Mouse (Mus musculus): ENCODE measurements at regions not wholly inside any gene's neighbourhood (a gene's known extent, or its start where the extent isn't known, plus 50 kb on each side); places are given as distances from the start of the nearest gene placed in this dataset.

DNA sequence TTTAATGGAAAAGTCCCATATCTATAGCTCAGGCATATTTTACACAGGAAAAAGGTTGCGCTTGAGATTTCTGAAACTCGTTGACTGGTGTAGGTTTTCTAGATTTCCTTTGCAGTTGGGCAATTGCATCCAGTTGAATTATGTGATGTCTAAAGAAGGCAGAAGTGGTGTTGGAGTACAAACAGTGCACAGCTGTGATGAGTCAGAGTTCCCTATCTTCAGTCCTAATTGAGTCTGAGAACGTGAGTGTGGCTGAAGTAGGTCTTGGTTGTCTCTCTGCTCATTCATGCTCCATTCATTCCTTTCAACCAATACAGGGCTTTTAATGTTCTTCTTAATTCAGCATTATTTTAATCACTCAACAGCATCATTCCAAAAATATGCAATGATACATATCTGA is 142.9 kb upstream of the Dpyd start:
- no peak for DNase-seq

DNA sequence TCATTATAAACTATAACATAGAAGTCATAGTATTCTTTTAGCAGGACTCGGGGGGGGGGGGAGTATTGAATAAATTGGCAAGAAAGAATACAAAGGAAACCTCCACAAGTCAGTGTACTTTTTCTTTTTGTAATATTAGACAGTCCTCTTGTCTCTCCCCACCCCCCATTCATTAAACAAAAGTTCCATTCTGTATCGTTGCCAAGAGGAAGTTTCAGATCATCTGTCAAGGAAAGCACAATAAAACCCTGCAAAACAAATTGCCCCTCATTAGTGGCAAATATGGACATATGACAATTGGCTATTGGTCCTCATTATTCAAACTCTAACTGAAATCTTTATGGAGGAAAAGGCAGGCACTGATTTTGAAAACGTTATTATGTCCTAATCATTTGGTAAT is 140.2 kb upstream of the Dpyd start:
- no peak for DNase-seq

DNA sequence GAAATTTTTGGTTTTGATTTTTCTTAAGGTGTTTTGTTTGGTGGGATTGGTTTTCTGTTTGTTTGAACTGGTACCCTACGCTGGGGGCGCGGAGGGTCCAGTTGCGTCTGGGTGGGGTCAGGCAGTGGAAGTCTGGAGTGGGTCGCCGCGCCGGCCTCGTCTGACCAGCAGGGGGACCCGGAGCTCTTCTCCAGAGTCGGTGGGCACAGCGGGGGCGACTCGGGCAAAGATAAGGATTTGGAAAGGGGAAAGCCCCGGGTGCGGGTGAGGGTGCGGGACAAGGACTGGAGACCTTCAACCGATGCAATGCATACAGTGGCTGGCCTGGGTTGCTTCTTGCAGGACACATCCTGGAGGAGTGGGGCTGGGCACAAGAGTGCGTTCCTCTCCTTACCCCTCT is 136.2 kb upstream of the Dpyd start:
- DNase-seq = no peak

DNA sequence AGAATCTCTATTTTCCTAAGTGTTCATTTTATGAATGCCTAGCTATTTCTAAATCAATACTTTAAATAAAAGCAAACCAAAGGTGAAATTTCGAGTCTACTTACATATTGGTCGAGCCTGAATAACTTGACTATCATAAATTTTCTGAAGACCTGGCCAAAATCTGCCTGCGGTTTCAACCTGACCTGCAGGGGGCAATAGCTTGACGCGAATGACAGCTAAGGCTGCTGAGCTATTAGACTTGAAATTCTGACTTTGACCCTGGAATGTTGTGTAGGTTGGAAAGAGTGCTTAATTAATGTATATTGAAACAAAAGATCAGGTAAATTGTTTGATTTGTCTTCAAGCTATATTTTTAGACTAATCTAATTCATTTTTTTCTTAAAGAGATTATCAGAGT is 133.4 kb upstream of the Dpyd start:
- peak; percentile 55 for DNase-seq

DNA sequence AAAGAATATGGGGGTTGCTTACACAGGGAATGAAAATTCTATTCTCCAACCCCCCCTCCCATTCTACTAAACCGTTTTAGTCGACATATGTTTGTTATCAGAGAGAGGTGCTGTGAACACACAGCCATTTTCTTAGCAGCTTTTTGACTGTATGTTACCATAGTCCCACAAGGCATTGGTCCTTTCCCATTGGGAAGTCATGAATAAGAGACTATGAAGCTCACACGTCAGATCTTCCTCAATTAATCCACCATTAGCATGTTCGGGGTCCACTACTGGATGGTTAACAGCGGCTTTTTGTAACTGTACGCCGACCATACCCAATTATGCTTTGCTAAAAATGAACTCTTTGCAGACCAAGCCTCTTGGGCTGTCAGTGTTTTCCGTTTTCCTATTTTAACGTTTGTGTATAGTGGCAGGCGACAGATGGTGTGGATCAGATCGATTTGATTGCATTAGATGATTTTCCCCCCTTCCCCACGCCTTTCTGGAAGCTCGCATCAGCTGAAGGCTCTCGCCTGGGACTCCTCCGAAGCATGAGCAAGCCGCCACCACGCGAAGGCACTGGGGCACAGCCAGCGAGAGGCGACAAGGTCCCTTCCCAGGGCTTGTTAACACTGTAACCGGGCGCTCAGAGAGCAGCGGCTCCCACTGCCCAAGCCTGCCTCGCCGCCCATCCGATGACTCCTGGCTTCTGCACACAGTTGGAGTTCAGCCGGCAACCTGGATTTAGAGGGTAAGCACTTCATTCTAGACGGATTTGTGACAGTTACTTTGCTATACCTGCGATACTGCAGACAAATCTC is 131.9 kb upstream of the Dpyd start:
- DNase-seq = no peak

DNA sequence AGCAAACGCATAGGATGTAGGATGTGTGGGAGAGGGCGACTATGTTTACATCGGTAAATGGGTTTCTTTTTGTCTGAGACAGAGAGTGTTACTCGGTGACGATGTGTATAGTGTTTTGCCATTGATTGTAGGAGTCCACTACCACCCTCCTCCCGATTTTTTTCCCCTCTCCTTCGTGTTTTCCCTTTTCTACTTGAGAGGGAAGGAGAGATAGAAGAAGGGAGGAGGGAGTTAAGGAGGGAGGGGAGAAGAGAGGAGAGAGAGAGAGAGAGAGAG is 131.4 kb upstream of the Dpyd start:
- DNase-seq = no peak

DNA sequence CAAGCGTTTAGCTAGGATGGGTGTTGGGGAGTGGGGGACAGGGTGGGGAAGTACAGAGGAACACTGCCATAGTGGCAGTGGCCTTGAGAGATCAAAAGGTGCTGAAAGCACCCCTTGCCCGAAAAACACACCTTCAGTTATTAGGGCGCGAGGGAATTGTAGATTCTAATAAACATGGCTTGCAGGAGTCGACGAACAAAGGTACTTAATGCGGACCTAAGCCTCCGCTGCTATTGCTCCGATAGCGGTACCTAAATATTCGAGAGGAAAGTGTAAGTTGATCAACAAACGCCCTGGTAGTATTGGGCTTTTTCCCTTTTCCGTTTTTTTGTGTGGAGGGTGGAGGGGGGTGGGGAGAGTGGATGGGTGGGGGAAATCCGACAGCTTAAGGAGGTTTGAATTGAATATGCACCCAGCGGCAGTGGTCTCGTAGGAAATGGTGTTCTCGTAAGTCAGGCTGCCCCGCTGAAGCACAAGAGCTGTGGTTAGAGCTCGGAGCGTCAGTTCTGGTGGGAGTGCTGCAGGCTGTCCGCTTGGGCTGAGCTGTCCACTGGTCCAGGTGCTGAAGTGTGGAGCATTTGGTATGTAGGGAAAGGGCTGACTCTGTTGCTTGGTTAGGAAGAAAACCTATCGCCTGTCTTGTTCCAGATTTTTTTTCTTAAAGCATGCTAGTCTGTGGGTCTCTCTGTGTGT is 130.8 kb upstream of the Dpyd start:
- DNase-seq = peak; percentile 63

DNA sequence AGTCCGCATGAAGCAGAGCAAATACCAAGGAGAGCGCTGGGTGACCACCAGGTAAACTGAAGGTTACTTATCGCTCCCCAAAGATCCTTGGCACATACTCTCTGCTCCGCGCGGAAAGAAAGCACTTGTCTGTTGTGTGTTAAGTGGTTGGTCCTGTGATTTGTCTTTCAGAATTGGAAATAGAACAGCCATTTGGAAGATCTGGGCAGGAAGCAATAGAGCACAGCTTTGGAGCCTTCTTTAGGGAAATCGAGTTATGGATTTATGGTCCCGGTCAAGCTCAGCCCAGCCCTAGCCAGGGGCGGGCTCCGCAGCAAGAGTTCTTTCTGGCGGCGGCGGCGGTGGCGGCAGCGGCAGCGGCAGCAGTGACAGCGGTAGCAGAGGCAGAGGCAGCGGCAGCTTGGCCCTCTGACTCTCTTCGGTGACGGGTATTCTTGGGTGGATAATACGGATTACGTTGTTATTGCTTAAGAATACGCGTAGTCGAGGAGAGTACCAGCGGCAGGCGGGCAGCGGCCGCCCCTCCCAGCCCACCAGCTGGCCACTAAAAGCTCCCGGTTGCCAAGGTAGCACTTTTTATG is 128.4 kb upstream of the Dpyd start:
- DNase-seq = peak; percentile 6

DNA sequence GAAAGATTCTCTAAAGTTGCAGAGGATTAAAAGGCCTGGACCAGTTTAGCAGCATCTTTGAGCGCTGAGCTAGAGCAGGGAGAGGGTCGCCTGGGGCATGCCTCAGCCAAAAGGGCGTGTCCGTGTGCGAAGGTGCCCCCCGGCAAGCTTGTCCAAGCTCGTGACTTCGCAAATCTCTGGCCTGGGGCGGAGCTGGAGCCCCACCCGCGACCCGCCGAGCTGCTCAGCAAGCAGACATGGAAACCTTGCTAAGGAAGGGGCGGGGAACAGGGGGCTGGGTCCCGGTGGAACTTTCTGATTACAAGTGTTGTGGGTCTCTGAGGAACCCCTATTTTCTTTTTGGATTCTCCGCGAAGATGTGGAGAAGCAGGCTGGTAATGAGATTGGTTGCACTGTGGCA is 127.6 kb upstream of the Dpyd start:
- no peak for DNase-seq

DNA sequence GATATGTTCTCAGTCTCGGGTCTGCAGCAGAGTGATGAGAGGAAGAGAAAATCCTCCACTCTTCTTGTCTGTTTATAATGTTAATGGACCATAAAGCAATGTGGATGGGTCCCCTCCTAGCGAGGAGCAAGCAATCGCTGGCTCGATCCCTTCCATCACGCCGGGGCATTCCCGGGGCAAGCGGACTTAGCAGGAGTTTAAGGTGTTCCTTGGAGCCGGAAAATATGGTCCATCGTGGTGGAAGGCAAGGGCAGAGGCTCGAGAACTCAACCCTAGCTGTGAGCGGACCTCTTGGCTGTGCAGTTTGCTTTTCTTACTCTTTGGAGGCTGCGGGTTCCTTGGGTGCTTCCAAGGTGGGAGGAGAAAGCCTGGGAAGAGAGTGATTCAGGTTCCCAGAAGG is 127.1 kb upstream of the Dpyd start:
- no peak for DNase-seq

DNA sequence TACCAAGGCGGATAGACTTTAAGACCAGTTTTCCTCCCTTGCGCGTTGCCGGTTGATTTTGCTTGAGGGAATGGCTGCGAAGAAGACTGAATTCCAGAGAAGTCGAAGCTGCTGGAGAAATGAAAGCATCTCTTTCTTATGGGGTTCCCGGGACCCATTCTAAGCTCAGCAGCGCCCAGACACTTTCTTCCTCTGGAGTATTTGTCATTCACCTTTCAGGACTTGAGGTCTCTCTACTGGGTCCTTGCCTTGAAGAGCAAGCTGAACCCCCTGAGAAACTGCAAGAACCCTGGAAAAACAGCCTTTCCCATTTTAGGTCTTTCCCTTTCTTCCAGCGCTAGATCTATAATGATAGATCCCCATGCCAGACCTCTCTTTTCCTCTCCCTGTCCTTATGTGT is 126.7 kb upstream of the Dpyd start:
- DNase-seq = no peak

DNA sequence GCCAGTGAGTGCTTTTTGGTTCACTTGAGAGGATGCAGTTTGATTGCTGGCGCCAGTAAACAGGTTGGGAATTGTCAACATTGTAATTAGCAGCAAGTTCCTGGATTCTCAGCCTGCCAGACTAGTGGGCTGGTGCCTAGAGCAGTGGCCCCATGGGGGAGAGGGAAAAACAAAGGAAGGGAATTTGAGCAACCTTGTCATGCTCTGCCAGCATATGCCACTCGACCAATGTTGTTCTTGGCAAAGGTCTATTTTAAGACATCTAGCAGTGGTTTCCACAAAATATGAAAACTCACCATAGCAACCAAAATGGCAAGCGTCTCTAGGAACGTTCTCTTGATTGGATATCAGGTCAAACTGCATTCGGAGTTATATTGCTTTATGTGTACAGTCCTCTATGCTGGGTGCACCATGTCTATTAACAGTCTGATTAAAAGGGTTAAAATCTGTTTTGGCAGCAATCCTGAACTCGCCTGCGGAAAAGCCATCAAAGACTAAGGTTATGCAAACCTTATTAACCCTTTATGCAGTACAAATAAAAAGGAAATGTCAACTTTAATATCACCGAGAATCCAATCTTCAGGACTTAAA is 118.1 kb upstream of the Dpyd start:
- DNase-seq = no peak

DNA sequence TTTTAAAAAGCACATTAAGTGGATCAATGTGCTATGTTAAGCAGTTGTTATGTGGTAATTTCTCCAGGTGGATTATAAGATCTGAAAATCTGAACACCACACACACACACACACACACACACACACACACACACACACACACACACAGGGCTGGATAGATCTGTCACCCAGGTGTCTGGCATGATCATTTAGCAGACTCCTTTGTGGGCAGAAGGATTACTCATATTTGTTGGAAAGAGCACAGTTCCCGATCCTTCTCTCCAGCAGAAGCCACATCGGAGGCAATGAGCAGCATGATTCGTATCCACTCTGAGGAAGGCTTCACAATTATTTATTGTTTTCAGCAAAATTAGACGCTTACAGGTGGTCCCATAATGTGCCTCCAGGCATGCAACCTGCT is 116.6 kb upstream of the Dpyd start:
- DNase-seq = no peak

DNA sequence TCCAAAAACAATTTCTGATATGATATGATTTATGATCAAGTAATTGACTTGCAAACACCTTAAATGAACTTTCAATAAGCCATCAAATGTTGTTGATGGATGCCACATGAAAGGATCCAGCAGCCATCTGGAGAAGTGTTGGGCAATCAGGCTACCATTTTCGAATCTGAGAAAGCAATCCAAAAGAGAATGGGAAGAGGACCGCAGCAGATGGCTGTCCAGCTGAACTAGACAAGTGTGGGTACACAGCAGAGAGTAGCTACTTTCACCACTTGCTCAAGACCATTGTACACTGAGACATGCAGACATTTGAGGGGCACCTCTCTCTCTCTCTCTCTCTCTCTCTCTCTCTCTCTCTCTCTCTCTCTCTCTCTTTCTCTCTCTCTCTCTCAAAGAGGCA is 102.3 kb upstream of the Dpyd start:
- DNase-seq = no peak

DNA sequence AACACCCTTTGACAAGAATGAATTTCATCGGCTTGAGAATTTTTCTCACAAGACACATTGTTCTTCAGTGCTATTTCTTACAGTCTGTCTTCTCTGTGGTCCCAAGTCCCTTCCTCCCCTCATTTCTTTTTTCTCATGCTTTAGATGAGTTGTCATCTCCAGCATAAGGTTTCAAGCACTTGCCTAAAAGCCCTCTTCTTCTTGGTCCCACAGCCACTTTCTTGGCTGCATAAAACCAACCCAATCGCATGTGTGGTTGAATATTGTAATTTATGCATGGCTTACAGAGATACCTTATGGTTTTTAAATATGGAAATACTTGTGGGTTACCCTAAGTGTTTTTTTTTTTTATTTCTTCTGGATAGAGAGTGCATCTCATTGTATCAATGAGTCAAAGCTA is 96.3 kb upstream of the Dpyd start:
- no peak for DNase-seq

DNA sequence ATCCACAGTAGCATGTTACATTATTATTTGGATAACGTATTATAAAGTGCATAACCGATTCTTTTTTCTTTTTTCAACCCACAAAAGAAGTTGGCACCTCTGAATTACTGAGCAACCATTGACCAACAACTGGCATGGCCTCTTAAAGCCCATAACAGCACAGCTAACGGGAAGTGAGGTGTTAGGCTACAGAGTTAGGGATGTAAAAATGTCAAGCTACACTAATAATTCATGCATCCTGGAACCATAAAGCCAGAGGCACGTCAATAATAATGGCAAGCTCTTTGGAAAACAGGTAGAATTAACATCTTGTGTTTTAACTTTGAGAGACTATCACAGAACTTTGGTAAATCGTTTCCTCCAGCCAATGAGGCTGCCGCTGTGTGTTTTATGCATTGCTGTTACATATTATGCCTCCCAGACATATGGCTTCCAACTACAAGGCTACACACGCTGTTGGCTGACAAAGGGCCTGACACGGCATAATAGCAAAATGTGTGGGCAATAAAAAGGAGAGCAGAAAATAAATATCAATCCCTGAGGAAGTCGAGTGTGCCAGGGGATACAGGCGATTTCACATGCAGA is 89.6 kb upstream of the Dpyd start:
- no peak for DNase-seq

DNA sequence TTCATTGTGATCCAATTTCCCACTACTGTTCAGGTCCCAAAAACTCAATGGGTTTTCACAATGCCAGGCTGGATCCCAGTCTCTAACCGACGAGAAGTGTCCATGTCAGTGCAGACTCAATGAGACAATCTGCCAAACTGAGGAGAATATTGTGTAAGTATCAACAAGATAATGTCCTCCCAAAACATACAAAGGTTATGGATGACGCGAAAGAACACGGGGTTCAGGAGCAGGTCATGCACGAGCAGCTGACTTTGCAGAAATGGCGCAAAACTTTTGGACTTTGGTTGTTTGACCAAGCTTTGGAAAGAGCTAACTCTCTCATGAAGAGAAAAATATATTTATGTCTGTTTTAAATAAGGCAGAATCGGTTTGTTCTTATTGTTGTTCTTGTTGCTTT is 83.9 kb upstream of the Dpyd start:
- DNase-seq = peak; percentile 3

DNA sequence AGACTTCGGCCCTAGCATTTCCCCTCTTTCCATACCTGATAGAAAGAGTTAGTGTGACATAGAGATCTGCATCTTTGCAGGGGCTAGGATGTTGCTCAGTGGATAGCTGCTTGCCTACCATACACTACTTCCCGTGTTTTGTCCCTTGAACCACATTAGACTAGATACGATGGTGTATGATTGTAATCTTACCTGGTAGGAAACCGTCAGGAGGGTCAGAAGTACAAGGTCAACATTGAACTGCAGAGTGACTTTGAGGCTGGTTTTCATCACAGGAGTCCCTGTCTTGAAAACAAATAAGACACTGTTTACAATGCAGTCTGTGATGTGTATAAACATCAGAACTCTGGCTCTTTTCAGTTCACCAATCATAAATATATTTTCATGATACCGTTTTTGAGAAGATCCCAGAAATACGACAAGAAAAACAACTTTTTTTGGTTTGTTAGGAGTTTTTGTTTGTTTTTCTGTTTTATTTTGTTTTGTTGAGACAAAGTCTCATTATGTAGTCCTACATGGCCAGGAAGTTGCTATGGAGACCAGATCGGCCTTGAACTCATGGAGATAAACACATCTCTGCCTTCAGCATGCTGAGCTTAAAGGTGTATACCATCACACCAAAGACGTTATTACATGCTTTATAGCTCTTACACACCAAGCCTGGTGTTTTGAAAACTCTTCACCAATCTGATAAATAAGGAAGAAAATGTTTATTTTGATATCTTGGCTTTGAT is 81.2 kb upstream of the Dpyd start:
- DNase-seq = no peak

DNA sequence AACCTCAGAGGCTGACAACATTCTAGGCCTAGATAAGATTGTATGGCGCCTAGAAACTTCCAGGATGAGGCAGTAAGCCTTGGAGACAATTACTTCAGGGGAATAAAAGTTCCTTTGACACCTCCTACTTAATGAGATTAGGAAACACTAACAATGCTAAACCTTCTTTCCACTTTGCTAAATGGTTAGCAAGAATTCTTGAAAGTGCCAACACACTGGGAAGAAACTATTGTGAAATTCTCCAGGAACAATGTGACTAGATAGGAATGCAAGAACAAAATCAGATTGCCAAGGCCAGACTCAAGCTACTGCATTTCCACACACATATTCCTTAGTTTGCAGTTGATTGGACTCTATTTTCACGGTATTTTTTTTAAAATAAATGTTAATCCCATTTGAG is 76.0 kb upstream of the Dpyd start:
- no peak for DNase-seq

DNA sequence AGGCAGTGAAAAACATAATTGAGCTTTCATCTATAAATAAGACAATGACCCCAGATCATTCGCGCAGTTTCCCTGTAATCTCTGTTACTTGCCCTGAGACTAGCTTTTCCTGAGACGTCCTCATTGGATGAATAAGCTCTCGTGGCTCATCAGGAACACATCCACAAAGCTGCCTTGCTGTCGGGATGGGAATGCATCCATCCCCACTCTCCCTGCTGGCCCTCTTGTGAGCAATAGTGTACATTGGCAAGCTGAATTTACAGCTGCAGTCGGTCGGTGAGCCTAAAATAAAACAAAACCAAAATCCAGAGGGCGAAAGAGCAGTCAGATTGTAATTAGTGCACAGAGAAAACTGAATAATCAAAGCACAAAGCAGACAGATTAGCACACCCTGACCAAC is 74.5 kb upstream of the Dpyd start:
- no peak for DNase-seq

DNA sequence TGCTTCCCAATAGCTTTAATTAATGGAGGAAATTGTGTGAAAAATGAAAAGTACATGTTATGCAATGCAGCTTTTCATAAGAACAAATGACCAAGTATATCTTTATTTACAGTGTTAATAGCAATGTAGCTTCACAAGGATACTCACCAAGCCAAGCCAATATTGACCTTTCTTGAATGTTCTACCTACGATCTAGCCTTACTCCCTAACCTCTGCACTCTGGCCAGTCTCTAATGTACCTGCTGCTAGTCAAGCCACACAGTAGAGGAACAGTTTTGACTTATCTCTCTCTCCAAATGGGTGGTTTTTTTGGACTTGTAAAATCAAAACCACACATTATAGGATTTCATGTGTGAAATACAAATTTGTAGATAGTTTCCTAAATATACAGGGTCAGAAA is 70.8 kb upstream of the Dpyd start:
- DNase-seq = no peak

DNA sequence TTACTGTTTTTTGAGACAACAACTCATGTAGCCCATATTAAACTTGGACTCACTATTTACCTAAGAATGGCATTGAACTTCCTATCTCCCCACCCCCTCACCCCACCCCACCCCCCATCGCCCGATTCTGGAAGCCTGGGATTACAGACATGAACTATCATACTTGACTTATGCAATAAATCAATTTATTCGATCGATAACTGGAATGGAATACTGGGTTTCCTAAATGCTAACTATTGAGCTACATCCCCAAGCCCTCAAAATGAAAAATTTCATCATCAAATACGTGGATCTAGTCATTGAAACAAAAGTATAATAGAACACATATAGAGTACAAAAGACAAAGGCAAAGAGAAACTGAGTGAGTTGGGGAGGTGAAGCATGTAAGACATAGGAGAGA is 70.1 kb upstream of the Dpyd start:
- DNase-seq = no peak

DNA sequence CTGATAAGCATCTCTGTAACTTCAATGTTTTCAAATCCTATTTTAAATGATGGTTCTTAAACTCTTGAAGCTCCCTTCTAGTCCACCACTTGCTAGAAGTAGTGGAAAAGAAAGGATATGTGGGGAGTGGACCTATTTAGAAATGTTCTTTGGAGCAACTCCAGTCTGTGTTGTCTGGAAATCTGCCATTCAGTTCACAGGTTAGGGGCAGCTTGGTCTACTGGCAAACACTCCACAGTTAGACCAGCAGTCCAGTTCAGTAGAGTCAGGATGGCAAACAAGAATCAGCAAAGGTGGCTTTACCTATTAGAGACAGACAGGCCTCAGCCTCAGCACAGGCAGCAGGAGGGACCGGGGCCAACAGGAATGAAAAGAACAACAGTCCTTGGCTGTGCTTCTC is 67.3 kb upstream of the Dpyd start:
- no peak for DNase-seq

All from kidney, adult 18-20 months (tissue).